Mouse (Mus musculus): ENCODE measurements around the gene Ebf1.

The Ebf1 gene

DNA sequence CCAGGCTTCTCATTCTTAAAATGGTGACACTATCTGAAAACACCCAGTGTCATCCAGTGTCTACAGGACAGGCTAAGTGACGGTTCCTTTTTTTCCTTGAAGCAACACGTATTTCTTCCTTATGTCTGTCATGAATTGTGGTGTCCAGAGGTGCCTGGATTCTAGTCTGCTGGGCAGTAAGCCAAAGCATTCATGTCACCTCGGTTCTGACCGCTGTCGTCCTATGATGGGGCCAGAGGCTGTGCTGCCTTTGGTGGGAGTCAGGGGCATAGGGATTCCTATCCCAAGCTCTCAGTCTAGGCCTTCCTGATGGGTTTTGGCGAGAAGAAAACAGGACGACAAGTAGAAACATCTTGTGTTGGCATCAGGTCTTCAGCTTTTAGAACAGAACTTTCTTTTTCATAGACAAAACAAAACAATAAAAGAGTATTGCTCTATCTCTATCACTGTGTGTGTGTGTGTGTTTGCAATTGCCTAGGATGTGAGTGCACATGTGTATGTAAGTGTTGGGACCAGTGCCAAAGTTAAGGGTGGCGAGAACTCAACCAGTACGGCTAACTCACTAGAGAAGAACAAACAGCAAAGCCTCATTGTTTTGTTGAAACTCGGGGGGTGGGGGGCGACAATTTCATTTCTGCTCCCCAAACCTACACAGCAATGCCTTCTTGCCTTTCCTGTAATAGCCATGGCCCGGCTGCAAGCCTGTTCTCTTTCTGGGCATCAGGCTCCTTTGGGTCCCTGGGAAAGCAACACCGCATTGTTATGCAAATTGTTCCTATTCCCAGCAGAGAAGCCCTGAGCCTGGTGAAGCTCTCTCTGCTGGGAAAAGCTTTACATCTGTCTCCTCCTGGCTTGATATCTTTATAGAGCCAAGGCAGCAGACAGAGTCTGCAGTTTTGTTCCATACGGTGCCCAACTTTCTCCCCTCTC is 224.3 kb downstream of the Ebf1 start:
- DNase-seq (ENCODE audit: low spot score): peak; percentile 65

DNA sequence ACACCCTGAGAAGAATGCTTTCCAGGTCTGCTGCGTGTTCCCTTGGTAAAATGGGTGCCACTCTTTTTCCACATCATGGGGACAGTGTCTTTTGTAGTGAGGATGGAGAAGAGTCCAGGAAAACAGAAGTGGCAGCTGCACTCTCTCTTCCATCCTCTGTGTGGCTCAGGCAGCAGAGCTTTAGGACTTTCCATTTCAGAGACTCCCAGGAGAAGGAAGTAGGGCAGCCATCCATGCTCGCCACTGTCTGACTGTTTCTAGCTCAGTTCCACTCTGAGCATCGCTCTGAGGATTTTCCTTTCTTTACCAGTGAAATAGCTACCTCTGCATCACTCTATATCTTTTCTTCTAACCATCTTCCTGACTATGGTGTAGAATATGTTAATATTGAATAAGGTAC is 234.8 kb downstream of the Ebf1 start:
- DNase-seq (ENCODE audit: low spot score): no peak

DNA sequence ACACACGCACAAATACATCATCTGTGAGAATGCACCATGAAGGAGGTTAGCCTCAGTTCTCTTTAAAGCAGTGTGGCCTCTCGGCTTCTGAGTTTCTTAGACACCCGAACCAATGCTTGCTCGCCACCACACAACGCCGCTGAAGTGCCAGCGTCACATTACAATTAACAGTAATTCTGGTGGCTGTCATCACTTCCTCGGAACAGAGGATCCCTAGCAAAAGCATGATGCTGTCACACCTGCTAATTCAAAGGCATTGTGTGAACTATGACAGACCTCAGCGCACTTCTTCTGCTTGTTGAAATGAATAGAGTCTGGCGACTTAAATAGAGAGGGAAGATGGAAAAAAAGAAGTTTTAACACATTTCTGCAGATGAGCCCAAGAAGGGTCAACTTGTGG is 235.8 kb downstream of the Ebf1 start:
- DNase-seq (ENCODE audit: low spot score): no peak

DNA sequence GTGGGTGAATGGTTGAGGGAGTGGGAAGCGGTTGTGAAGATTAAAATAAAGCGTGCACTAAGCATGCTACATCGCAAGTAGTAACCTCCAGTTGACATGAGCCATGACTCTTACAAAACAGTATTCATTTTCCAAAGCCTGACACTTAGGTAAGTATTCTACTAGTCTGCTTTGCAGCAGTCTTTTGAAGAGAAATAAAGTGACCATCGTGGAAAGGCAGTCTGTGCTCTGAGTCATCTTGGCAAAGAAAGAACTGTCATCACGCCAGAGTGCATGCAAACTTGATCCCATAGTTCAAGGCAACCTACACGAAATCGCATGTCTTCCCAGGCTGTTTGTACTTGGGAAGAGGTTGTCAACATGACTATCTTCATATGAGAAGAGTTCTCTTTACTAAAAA is 237.4 kb downstream of the Ebf1 start:
- no peak for DNase-seq (ENCODE audit: low spot score)

DNA sequence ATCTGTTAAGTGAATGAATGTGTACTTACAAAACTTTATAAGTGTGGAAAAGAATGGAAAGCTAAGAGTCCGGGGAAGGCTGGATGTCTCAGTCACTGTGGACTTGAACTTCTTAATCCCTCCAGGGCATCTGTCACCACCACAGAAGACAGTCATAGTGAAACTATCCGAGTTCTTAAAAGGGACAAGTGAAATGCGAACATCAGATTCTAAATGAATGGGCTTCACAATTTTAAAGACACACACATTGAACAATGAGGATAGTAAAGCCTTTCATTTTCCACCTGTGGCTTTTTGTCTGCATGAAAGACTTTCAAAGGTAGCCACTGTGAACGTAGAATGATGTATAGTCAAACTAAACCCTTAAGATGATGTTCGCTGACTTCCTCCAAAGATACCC is 244.0 kb downstream of the Ebf1 start:
- DNase-seq (ENCODE audit: low spot score): no peak

DNA sequence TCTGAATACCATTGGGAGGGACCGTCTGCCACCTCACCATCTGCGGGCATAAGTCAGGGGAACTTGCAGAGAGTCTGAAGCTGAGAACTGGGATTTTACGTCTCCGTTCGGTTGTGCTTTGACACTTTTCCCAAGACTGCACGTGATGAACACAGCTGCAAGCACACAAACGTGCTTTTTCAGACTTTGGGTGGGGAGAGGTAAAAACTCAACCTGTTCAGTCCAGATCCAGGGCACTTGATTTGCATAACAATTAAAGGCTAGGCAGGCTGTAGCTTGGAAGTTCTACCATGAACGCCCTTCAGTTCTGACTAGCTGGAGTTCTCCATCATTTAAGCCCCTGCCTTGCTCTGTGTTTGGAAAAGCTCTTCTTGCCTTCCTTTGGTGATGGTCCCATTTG is 246.8 kb downstream of the Ebf1 start:
- no peak for DNase-seq (ENCODE audit: low spot score)

DNA sequence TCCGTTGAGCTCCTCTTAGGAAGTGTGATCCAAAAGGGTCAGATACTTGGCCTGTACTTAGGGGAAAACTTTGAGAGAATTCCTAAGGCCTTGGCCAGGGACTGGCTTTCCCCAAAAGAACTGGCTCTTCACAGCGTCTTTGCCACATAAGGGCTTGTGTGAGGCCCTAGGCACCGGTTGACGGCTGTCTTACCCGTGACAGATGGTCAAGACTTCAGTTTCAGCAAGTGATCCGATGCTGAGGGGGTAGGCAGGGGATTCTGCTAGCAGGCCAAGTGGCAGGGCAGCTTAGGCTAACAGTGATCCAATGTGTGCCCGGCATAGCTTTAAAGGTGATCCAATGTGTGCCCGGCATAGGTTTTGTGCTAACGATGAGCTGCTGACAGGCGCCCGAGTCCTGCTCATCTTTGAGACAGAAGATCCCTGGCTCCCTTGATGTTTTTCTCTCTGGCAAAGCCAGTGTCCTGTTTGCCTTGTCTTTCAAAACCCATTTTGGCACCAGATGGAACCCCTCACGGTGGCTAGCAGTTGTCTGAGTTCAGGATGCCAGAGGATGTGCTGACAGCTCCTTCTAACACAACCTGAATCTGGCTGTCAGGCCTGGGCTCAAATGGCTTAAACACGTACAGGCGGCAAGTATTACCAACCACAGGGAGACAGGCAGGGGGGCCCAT is 249.5 kb downstream of the Ebf1 start:
- no peak for DNase-seq (ENCODE audit: low spot score)

DNA sequence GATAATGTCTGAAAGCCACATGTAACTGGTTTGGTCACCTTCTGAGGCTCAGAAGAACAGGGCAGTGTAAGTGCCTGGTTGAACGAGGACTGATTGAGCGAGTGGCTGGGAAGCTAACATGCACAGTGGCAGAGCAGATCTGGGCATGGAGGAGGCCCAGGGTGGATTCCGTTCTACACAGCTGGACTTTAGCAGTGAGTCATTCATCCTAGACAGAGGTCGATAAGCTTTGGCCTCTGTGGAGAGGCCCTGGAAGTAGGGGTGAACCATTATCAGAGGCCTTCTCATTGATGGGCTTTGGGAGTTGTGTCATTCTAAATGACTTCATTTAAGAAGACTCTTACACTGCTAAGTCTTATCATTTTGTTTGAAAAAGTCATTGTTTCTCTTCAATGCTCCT is 250.3 kb downstream of the Ebf1 start:
- DNase-seq (ENCODE audit: low spot score): no peak

DNA sequence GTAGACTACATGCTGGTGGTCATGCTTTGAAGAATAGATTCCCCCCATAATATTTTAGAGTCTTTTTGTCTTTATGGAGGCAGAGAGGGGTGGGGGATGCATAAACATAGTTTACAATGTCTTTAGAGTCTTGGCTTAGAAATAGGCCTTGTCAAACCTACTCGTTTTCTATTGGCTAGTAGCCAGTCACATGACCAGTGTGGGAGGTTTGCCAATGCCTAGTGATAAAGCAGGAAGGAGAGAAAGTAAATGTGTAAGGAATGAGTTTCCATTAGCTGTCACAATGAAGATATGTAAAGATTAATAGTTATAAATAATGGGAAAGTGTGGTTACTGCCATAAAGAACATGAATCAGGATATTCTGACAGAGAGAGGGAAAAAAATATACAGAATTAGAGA is 256.8 kb downstream of the Ebf1 start:
- DNase-seq (ENCODE audit: low spot score): no peak

DNA sequence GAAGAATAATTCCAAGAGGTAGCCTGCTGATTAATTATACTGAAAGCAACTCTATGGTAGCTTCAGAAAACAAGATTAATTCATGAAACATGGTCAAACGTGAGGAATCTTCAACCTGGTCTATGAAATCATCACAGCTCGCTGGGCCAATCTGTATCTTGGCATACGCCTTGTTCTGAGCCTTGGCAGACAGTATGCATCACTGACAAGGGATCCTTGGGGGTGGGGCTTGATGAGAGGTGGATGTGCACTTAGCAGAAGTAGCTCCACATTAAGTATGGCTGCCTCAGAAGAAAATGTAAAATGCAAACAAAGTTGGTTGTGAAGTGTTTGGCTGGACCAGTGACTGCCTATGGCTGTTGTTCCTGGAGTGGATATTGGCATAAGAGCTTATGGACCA is 258.1 kb downstream of the Ebf1 start:
- no peak for DNase-seq (ENCODE audit: low spot score)

DNA sequence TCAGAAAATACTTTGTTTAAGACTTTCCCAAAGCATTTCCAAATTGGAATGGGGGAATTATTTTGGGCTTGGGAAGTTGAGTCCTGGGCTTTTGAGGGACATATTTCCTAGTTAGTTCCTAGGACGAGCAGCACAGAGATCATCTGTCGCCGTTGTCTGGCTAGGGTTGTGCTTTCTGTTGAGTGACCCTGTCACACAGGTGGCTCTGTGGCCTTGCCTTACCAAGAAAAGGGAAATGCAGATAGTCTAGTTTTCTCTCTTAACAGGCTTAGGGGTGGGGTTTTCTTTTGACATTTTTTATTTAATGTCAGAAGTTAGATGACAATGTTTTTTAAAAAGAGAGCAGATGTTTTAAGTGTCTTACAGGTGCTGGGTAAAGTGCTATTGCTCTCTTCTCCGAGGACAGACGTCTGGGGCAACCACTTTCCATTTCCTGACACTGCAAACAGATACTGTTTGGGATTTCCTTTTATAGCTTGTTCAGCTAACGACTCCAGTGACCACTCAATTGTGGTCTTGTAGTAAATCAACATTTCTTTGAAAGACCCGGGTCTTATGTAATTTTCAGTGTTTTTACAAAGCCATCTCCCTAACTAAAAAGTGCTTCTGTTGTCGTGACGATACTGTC is 264.1 kb downstream of the Ebf1 start:
- DNase-seq (ENCODE audit: low spot score): no peak

DNA sequence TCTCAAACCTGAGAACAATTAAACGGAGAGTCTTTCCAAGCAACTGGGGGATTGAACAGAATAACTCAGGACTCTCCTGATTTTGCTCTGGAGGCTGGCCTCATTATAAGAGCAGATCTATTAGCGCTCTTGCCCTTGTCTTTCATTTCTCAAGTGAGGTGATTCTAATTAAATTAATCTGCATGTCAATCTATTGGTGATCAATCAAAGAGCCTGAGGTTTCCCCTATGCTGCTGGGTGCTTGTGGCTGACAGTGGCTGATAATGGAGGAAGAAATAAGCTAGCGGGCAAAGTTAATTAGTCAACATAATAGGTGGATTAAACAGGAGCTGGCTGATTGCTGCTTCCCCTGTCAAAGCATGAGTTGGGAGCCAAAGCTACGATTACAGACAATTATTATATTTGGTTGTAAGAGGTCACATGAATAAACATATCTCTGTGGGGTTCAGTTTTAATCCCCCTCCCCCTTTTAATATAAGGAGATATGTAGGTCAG is 265.4 kb downstream of the Ebf1 start:
- no peak for DNase-seq (ENCODE audit: low spot score)

DNA sequence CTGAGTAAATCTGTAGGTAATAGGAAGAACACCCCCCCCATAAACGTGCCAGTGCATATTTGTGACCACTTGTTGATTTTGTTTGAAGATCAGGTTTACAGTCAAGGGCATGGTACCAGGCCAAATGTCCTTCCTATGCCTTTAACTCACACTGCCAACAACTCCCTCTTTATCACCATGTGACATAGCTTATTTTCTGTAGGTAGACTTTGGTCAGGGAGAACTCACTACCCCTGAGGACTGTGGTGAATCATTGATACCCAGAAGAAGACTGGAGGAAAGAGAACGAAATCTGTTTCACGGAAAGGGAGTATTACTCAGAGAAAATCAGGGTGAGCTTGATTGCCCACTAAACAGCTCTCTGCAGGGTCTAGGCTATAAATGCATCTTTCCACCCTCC is 267.2 kb downstream of the Ebf1 start:
- DNase-seq (ENCODE audit: low spot score): no peak

DNA sequence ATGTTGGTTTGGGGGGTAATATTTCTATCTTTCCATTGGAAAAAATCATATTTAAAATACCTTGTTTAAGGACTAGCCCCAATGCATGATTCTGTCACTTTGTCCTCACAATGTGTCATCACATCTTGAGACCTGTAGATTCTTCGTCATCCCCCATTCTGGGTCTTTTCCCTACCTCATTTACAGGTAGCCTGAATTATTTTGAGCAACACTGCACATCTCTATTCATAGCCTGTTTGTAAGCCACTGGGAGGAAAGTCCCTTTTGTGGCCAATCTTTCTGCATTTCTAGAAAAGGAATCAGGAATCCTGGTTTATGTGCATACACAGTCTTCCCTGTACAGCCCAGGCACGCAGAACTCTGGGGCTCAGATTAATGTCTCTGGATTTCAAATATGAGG is 269.8 kb downstream of the Ebf1 start:
- DNase-seq (ENCODE audit: low spot score): no peak

DNA sequence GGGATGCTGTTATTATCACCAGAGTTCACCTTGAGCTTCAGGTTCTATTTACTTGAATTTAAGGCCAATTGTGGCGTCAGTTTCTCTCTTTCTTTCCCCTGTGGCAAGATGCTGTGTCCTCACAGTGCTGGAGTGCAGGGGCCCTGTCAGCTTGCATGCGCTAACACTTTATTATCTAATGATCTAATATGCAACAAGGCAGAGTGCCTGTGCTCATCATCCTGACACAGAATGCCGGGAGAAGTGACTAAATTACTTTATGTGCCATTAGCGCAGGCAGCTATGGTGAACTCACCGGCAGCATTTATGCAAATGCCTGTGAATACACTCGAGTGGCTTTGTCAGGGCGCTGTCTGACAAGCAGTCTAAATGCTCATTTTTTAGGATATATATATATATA is 270.6 kb downstream of the Ebf1 start:
- no peak for DNase-seq (ENCODE audit: low spot score)

DNA sequence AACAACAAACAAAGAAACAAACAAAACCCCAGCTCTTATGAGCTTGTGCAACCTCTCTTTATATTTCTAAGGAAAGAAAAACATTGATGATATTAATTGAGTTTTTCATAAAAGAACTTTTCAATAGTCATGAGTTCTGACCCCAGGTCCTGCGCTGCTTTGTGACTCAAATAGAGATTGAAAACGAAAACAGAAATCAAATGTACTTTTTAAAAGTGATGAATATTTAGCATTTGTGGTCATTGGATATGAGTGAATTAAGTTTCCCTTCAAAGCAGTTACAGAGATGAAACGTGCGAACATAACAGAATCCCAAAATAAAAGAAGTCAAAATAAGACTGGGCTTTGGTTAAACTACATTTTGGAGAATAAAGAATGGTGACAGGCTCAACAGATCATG is 271.3 kb downstream of the Ebf1 start:
- no peak for DNase-seq (ENCODE audit: low spot score)

DNA sequence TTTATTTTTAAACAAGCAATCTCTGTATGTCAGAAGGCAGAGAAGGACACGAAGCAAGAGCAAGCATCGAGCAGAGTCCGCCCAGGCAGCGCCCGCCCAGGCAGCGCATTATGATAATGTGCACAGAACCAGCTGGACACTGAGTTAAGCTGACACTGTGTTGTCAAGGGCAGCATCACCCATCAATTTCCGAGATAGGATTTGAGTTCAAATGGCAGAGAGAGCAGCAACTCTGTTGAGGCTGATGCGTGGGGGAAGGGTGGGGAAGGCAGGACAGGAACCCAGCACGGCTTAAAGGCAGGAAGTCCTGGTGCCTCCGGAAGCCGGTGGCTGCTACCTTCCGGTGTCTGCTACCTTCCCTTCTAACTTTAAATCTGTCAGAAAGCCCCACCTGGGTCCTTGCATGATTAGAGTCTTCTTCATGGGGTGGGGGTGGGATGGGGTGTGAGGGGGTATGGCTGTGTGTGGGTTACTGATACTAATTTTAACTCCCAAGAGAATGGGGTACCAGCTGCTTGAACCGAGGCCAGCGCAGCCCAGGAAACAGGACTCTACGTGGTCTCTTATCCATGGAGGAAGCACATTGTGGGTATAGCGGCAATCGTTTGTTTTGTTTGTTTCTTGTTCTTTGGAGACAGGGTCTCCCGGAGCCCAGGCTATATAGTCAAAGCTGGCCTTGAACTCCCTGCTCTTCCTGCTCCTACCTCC is 275.9 kb downstream of the Ebf1 start:
- peak; percentile 62 for DNase-seq (ENCODE audit: low spot score)

DNA sequence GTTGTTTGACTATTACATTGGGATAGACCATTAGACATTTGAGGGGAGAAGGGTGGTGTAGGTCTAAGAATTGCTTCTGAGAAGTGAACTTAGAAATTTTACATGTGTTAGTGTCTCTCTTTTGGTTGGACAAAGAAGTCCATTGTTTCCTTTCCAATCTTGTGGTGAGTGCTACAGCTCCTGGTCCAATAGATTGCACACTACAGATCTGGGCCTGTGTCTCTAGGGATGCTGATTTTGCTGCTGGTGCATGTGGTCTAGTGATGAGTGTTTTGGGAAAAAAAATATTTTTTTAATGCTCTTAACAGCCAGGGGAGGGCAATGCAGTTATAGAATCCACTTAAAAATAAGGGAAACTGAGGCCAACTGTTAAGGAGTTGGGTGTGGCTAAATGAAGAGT is 276.9 kb downstream of the Ebf1 start:
- no peak for DNase-seq (ENCODE audit: low spot score)

DNA sequence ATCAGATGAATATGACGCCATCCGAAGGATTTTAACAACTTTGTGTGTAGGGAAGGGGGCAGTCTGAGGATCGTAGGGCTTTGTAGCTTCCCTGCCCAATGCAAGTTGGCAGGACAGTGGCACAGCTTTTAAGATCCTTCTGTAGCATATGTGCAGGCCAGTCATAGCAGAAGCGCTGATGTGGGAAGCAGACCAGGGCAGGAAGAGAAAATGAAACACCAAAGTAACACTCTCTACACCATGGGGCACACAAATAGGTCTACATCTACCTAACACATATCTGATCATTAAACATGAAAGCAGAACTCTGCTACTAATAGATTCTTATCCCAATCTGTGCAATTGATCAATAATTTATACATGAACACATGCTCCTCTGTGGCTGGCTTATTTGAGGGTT is 277.7 kb downstream of the Ebf1 start:
- no peak for DNase-seq (ENCODE audit: low spot score)

DNA sequence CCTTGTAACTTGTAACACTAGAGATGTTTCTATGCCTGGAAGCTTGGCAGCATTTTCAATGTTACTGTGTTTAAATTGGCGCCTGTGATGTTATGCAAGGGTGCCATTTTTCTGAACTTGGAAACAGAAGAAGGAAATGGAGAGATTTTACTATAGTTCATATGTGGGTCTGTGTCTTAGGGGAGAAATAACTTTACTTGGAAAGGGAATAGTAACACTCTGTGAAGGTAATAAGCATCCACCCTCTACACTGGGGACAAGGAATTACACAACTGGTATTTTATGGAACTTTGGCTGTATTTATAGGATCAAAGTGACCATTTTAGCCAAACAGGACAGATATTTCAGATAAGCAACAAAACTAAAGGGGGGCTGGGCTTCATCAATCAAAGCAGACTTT is 278.8 kb downstream of the Ebf1 start:
- DNase-seq (ENCODE audit: low spot score): no peak

DNA sequence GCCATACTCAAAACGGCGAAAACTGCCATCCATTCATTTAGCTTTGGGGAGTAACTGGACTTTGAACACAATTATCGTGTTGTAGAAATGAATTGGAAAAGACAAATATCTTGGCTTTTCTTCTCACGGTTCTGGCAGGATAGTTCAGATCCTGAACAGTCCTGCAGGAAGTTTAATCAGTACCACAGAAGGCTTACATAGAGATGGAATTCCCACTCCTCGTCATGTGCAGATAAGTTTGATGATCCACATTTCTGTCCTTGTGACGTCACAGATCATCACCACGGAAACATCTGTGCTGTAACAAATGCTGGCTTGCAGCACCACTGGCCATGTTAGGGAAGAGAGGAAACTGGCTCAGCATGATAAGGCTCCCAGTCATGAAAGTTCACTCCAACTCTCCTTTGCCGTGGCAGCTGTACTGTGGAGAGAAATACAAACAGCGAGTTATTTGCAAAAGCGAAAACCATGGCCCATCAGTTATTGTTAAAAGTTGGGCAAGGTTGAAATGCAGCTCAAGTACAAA is 280.1 kb downstream of the Ebf1 start:
- no peak for DNase-seq (ENCODE audit: low spot score)

DNA sequence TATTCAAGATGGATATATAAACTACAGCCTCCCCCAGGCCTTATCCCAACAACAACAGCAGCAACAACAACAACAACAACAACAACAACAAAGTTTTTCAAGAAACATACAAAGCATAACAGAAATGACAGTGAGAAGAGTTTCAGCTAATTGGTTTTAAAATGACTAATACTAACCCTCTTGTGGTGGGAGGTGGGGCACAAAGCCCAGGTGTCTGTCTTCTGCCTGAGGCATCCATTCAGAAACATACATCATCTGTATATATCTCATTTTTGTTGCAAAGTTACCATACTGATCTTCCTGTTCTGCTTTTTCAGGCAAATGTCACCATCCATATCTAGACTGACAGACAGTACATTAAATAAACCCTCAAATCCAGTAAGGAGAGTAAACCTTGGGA is 282.4 kb downstream of the Ebf1 start:
- no peak for DNase-seq (ENCODE audit: low spot score)

Data from retina, embryonic 14.5 days (tissue).